Mouse (Mus musculus) c-Kit-positive CD71-negative TER-119-negative erythroid progenitor cells, embryonic 14.5 days (primary cell): ENCODE results near the gene Slc38a10.
A peak's percentile ranks its signal among the peaks of the same experiment; 100 is the strongest.

ENCODE experiments used
- DNase-seq: peaks from one replicate; pipeline ENCODE4 v3.0.0-alpha.2; 2013; ENCODE audit warnings: low read depth

The Slc38a10 gene

DNA sequence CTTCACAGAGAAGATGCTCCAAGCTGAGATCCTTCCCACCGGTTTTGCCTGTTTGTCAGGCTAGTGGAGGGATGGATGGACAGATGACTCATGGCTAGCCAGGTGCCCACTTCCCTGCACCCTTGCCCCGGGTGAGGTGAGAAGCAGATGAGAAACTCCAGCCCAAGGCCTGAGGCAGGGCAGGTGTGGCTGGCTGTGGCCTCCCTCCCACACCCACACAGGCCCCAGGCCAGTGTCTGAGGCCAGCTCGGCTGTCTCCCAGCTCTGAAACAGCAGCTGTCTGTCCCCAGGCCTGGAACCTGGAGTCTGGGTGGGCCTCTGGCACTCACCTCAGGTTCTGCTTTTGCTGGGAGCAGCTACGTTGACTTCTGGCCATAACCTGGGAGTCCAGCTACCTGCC, 24.8 kb upstream of the Slc38a10 start:
- no peak for DNase-seq

- DNase-seq: no peak
Observed at GRCm38 (mm10) chr11:120173213-120173612, 22.1 kb upstream of the Slc38a10 start.

- DNase-seq: no peak
Observed at GRCm38 (mm10) chr11:120171168-120171567, 20.0 kb upstream of the Slc38a10 start.

GRCm38 (mm10) chr11:120169208-120169992, 18.3 kb upstream of the Slc38a10 start:
- DNase-seq: no peak

GRCm38 (mm10) chr11:120168516-120168915, 17.4 kb upstream of the Slc38a10 start:
- no peak for DNase-seq

DNA sequence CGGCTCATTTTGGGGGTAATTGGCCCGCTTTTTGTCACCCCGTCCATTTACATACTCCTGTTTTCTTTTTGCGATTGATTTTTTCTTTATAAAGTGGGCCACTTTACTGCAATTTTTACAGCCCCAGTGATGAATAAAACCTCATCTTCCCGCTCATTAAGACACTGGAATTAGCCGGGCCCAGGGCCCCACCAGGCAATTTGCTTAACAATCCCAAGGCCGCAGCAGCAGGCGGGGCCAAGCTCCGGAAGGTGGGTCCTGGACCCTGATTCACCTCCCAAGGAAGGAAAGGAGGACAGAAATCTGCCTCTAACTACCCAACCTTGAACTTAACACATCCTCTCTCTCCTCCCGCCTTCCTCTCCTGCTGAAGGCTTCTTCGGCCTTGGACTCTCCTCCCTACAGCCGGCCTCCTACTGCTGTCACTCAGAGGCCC, 16.8 kb upstream of the Slc38a10 start:
- DNase-seq: no peak

GRCm38 (mm10) chr11:120167059-120167458, 15.9 kb upstream of the Slc38a10 start:
- DNase-seq: no peak

DNA sequence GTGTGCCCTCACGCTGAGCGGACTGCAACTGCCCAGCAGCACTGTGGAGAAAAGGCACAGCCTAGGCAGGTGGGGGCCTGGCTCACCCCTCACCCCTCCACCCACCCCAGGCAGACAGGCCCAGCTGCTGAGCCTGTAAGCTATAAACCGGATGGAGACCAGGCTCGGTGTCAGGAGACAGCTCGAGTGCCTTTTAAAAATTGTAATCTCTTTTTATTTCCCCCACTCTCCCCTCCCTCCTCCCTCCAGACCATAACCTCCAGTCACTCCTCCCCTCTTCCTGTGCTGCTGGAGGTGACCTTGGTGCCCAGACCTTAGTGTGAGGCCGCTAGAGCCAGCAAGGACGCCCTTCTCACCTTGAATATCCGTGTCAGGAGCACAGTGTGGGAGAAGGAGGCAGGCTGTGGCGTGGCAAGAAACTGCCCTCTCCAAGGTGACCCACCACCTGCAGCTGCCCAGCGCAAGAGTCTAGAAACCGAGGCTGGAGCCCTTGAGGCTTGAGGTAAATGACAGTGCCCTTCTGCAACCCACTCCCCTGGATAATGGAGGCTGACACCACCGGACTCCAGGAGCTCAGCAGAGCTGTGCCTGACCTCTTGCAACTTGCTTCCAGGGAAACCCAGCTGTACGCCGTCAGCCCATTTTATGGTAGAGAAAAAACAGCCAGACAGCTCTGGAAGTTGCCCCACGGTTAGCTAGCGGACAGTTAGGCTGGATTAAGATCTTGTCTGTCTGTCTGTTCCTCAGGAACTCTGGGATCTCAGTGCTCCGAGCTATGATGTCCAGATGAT, 13.5 kb upstream of the Slc38a10 start:
- no peak for DNase-seq

DNA sequence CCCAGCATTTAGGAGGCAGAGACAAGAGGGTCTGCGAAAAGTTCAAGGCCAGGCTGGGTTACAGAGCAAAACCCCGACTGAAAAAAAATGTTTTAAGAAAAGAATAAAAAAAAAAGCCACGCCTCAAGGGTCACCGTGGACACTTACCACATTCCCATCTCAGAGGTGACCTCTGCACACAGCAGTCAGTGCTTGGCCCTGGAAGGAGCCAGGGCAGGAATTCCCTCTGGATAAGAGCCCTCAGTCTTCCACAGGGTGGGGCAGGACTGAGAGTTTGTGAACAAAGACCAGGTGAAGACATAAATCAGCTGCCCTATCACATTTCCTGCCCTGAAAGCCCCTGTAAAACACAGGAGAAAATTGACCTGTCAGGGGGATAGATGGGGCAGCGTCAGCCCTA, 12.9 kb upstream of the Slc38a10 start:
- no peak for DNase-seq

DNA sequence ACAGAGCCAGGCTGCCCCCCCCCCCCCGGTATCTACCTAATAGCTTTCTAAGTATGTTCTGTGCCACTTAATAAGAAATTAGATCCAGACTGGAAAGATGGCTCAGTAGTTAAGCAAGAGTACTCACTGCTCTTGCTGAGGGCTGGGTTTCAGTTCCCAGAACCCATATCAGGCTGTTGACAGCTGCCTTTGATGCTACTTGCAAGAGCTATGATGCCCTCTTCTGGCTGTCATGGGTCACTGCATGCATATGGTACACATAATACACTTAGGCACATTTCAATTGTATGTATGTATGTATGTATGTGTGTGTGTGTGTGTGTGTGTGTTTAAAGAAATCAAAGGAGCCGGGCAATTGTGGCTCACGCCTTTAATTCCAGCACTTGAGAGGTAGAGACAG, 12.1 kb upstream of the Slc38a10 start:
- DNase-seq: no peak

- no peak for DNase-seq
Observed at GRCm38 (mm10) chr11:120161245-120161644, 10.1 kb upstream of the Slc38a10 start.

DNA sequence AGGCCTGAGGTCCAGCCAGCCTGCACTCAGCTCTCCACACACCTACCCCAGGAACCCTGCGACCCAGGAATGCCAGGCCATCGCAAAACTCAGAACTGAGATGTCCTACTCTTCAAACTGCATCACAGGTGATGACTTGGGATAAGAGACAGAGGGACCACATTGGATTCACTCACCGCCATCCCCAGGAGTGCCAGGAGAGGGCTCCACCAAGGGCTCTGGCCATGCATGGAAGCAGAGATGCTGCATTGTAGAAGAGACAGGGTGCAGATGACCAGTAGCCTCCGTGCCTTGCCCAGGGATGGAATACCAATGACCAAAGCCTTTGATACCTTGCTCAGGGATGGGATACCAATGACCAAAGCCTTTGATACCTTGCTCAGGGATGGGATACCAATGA, 9.3 kb upstream of the Slc38a10 start:
- DNase-seq: no peak

DNA sequence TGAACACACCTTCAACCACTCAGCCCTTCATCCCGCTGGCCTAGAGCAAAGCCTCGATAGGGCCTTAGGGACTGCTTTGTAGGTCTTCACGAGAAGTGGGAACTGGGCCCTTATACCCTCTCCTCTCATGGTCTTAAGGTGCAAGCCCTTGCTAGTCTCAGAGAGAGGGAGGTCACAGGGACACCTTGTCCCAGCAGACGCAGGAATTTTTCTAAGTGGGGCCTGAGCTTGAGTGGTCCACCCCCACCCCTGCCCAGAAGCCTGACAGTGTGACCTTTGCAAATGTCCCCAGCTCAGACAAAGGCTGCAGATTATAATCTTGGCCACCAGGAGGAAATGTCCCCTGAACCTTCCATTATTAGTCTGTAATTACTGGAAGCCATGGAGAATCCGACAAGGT, 8.5 kb upstream of the Slc38a10 start:
- no peak for DNase-seq

GRCm38 (mm10) chr11:120158828-120159227, 7.7 kb upstream of the Slc38a10 start:
- peak; percentile 43 for DNase-seq

DNA sequence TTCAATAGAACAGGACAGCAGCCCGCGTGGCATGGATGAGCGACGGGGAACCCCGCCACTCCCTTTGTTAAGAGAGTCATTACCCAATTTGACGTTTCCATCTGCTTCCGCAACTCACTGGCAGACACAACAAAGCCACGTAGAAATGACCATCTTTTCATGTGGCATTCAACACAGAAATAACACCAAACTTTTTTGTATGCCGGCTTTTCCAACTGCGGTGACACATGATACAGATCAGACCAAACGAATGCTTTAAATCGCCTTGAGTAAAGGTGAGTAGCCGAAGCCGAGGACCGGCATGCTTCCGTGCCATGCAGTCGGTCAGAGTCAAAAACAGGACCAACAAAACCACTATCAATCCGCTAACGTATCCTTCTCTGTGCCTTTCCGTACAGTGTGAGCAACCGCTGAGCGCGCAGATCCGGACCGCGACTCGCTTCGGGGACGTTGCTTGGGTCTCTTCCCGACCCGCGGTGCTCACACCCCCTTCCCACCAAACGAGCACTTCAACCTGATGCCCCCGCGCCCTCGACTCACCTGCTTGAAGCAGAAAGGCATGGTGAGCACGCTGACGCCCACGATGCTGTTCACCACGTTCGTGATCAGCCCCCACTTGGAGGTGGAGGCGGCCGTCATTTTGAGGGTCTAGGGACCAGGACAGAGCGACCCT, 570 bp downstream of the Slc38a10 start:
- DNase-seq: peak; percentile 35

DNA sequence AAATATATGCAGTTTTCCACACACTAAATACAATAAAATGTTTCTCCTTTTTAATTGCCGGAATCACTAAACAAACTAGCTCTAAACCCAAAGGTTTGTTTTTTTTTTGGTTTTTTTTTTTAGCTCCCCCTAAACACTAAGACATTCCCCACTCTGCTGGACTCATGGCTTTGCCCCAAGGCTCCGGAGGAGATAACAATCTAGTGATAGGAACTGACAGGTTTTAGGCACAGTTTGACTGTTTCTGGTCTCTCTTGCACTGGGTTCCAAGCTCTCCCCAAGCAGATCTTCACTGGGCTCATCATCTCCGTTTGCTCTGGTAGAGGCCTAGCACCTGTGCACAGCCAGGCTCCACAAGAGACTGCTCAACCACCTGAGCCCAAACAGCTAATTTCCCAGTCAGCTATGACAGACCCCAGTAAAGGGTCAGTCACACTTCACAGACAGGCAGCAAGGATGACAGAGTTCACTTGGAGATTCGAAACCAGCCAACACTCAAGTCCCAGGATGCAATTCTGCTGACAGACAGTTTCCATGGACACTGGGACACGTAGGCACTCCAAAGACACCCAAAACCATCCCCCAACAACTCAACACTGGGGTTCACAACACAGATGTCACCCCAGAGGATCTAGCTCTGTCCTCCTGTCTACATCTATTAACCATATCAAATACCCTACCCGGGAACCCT, 1.5 kb downstream of the Slc38a10 start:
- no peak for DNase-seq

DNA sequence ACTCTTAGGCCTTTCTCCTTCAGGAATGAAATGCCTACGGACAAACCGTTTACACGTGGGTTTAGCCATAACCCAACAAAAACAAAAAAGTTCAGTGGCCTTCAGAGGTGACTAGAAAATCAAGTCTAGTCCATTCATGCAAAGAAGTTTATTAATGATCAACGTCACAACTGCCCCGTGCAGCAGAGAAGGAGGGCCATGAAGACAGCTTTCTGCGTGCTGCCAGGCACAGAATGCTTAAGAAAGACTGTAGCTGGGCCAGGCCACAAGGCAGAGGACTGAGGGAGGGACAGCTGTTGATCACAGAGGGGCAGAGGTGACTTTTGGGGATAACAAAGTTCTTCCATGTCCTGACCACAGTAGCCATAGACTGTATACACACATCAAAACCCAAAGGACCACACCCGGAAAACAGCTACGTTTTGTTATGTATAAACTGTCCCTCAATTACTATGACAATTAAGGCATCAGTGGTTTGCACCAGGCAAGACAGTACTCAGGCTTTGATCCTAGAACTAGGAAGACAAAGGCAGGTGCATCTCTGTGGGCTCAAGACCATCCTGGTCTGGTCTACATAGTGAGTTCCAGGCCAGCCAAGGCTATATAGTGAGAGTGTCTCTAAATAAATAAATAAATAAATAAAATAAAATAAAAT, 2.8 kb downstream of the Slc38a10 start:
- no peak for DNase-seq

DNA sequence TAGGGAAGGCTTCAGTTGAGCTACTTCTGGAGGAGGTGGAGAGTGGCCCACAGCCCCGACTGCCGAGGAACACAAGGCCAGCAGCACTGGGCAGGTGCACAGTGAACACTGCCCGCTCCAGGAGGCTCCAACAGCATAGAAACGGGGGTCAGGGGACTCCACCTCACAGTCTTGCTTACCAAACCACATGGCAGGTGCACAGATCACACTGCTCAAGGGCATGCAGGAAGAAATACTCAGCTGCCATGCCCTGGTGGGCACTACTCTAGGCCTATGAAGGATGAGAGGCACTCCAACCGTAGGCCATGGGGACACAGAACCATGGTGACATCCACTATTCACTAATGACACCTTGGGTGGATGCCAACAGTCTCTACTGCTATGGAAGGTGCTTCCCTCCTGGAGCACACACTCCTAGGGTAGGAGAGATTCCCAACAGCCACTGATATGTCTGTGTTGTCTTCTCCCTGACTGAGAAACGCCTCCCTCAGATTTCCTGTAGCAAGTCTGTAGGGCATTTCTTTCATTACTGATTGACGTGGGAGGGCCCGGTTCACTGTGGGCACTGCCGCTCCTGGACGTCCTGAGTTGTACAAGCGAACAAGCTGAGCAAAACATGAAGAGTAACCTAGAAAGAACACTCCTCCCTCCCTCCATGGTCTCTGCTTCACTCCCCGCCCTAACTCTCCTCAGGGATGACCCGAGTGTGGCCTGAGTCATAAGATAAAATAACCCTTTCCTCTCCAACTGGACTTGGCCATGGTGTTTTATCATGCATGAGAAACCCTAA, 7.2 kb downstream of the Slc38a10 start:
- no peak for DNase-seq

DNA sequence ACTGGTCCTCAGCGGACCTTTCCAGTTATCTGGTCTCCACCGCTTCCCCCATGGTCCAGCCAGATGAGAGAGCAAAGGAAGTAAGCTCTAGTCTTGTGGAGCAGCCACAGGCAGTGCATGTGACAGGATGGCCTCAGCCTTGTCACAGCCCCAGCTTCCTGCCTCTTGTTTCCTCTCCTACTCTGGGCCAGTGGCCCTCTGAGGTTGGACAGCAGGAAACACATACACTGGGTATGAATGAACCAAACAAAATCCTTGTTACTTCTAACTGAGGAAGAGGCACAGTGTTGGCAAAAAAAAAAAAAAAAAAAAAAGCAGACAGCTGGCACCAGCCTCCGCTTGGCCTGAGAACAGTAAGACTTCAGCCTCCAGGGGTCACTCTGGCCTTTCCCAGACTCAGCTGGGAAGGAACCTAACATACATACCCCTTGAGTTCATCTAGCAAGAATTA, 8.5 kb downstream of the Slc38a10 start:
- peak; percentile 50 for DNase-seq

DNA sequence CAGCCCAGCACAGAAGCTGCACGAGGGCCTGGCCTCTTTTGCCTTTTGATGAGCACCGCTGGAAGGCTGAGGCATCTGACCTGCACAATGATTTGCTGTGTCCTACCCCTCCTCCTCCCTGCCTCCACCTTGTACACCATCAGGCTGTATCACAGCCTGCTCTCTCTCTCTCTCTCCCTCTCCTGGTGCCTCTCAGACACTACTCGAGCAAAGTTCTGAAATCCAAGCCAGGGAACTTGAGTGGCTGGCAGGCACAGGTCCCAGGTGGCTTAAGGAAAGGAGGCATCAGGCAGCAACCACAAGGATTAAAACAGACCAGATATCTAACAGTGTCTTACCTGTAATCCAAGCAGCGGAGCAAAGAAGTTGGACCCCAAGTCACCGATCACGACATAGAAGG, 10.9 kb downstream of the Slc38a10 start:
- no peak for DNase-seq

- no peak for DNase-seq
Observed at GRCm38 (mm10) chr11:120139309-120139731, 11.8 kb downstream of the Slc38a10 start.
